Mouse (Mus musculus): Measurements from ENCODE around the gene Hyal6. TPM values are rescaled to one million over a fixed set of nuclear protein-coding genes. Genes with fewer than 3 reads are reported as not detected.

Hyal6 gene
- not detected in 2 replicates for polyA plus RNA-seq (2014; fragmentation: Nextera tagmentation; extraction: Ambion mirVana)

DNA sequence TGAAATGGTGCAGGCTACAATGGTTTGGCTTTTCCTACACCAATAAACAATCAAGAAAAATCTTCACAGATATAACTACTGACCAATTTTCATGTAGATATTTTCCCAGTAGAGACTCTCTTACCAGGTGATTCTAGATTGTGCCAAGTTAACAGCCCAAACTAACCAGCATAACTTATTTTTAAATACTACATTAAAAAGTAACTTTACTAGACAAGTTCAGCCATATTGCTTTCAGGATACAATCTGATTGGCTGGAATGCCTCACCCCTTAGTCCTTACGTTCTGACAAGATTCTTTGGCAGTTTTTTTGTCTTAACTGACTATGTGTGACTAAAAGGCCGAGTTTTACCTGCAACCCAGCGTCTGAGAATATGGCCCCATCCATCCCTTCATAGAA is at the start of gene Hyal6:
Hyal6 (plus strand) TSS at position 301 of the 400 bp plus-strand sequence.
- H3K4me2 ChIP-seq (ENCODE audit: low read depth): no peak within 1 kb of the TSS
- H3K4me1 ChIP-seq (ENCODE audit: control insufficient read depth, insufficient read depth, low read length): no peaks in the 10 kb centered on the region
- H3K9me3 ChIP-seq (ENCODE audit: control insufficient read depth, low read length): no peaks in the 10 kb centered on the region
- H3K9ac ChIP-seq (ENCODE audit: low read length): no peak within 1 kb of the TSS
- no peaks in the 10 kb centered on the region for H3K36me3 ChIP-seq (ENCODE audit: control insufficient read depth, insufficient read depth, low read length)
- H3K27me3 ChIP-seq (ENCODE audit: control insufficient read depth, insufficient read depth, low read length): no peaks in the 10 kb centered on the region
- ATAC-seq (ENCODE audit: insufficient read depth, low FRiP score, low TSS enrichment): no peak
- DNase-seq (ENCODE audit: low spot score): no peak
- 82% methylated on average over 3 of the region's 3 CpGs for WGBS
- H3K27ac ChIP-seq (ENCODE audit: low read depth, low read length): no peak within 1 kb of the TSS
- no peak within 1 kb of the TSS for H3K4me3 ChIP-seq (ENCODE audit: low read depth, low read length)

DNA sequence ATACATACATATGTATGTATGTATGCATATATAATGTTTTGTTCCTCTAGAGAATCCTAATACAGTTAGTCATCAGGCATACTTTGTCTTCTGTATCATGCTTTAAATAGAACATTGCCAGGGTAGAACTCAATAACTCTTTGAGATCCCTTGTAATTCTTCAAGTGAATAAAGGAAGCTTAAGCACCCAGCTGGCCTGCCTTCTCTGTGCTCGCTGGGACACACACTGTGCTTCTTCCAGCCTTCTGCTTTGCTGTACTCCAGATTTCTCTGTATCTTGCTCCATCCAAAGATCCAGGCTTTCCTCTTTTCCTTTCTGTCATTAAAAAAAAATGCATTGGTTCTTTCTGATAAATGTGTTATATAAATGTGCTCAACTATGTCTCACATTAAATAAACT is 45.2 kb upstream of the Hyal6 start:
- Histone ChIP-seq H3K4me3 (ENCODE audit: low read depth, low read length) (no peak overlapping the region), H3K36me3 (ENCODE audit: control insufficient read depth, insufficient read depth, low read length) (no peaks in the 10 kb centered on the region), H3K9ac (ENCODE audit: low read length) (no peak overlapping the region), H3K4me1 (ENCODE audit: control insufficient read depth, insufficient read depth, low read length) (no peaks in the 10 kb centered on the region), H3K4me2 (ENCODE audit: low read depth) (no peak overlapping the region), H3K27me3 (ENCODE audit: control insufficient read depth, insufficient read depth, low read length) (no peaks in the 10 kb centered on the region), H3K9me3 (ENCODE audit: control insufficient read depth, low read length) (no peaks in the 10 kb centered on the region), H3K27ac (ENCODE audit: low read depth, low read length) (no peak overlapping the region)
- ATAC-seq (ENCODE audit: insufficient read depth, low FRiP score, low TSS enrichment): no peak
- no peak for DNase-seq (ENCODE audit: low spot score)
- WGBS: 55% methylated on average over 1 of the region's 1 CpGs

DNA sequence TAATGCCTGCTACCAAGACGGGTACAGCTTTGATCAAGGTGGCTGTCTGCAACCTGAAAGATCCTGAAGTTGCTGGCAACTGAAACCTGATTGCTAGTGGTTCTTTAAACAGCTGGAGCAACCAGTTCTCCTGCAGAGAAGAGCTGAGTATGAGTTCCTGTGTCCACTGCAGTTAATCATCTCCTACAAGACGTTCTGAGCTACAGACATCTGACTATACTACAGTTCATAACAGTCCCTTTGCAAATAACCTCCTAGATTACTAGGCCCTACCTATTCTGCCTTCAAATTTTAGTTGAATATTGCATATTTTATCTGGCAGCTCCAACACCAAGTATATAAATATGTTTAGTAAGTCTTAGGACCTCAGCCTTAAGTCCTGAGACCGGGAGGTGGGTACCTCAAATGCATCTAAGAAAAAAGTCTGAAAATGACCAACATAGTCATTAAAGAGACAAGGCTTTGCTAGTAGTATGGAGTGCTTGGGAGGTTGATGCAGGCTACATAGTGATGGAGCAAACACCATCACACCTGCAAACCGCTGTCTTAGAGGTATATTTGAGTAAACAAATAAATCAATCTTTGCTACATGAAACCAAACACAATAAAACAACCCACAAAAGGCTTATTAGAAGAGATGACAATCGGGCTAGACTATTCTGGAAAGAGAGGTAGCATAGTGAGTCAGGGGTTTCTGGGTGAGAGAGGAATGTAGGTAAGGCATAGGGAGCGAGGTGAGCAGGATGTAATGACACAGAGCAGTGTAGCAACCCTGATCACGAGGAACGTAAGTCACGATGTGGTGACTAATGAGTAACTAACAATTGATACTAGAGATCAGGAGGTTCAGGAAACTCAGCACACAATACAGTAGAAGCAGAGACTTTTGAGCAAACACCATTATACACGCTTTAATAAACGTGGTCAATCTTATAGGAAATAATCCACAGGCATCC is 38.3 kb upstream of the Hyal6 start:
- H3K36me3 ChIP-seq (ENCODE audit: control insufficient read depth, insufficient read depth, low read length): no peaks in the 10 kb centered on the region

DNA sequence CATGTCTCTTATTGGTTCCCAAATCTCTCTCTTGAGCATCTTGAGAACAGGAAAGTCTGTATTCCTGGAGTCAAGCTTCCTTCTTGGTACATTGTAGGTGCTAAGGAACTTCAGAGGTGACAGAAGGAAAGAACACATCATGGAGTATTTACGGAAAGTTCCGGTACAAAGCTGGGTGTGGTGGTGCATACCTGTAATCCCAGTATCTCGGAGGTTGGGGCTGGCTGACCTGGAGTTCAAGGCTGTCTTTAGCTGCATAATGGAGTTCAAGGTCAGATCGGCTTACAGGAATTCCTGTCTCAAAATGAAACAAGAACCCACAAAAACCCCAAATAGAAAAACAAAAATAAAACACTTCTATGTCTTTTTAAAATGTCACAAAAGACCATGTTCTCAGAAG is 36.9 kb upstream of the Hyal6 start:
- H3K9ac ChIP-seq (ENCODE audit: low read length): no peak overlapping the region
- DNase-seq (ENCODE audit: low spot score): no peak
- no peaks in the 10 kb centered on the region for H3K4me1 ChIP-seq (ENCODE audit: control insufficient read depth, insufficient read depth, low read length)
- no peaks in the 10 kb centered on the region for H3K9me3 ChIP-seq (ENCODE audit: control insufficient read depth, low read length)
- no peaks in the 10 kb centered on the region for H3K36me3 ChIP-seq (ENCODE audit: control insufficient read depth, insufficient read depth, low read length)
- H3K4me2 ChIP-seq (ENCODE audit: low read depth): no peak overlapping the region
- 94% methylated on average over 4 of the region's 4 CpGs for WGBS
- no peaks in the 10 kb centered on the region for H3K27me3 ChIP-seq (ENCODE audit: control insufficient read depth, insufficient read depth, low read length)
- ATAC-seq (ENCODE audit: insufficient read depth, low FRiP score, low TSS enrichment): no peak
- H3K4me3 ChIP-seq (ENCODE audit: low read depth, low read length): no peak overlapping the region
- H3K27ac ChIP-seq (ENCODE audit: low read depth, low read length): no peak overlapping the region

More for the DNA sequence above, 38.3 kb upstream of the Hyal6 start:
- no peak overlapping the region for H3K4me2 ChIP-seq (ENCODE audit: low read depth)
- H3K4me1 ChIP-seq (ENCODE audit: control insufficient read depth, insufficient read depth, low read length): no peaks in the 10 kb centered on the region
- no peak overlapping the region for H3K27ac ChIP-seq (ENCODE audit: low read depth, low read length)
- ATAC-seq (ENCODE audit: insufficient read depth, low FRiP score, low TSS enrichment): no peak
- no peak overlapping the region for H3K4me3 ChIP-seq (ENCODE audit: low read depth, low read length)
- no peak overlapping the region for H3K9ac ChIP-seq (ENCODE audit: low read length)
- no peaks in the 10 kb centered on the region for H3K27me3 ChIP-seq (ENCODE audit: control insufficient read depth, insufficient read depth, low read length)
- H3K9me3 ChIP-seq (ENCODE audit: control insufficient read depth, low read length): no peaks in the 10 kb centered on the region
- DNase-seq (ENCODE audit: low spot score): no peak
- WGBS: 87% methylated on average over 11 of the region's 11 CpGs

DNA sequence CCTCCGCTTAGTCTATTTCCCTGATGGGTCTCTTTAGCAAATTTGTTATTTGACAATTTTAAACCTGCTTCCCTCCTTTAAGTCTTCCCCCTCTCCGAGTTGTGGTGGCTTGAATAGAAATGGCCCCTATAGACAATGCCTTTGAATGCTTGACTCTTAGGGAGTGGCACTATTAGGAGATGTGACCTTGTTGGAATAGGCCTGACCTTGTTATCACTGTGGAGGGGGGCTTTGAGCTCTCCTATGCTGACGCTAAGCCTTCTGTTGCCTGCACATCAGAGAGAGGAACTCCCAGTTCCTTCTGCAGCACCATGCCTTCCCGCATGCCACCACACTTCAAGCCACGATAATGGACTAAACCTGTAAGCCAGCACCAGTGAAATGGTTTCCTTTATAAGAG is 35.8 kb upstream of the Hyal6 start:
- Histone ChIP-seq H3K4me3 (ENCODE audit: low read depth, low read length) (no peak overlapping the region), H3K4me2 (ENCODE audit: low read depth) (no peak overlapping the region), H3K4me1 (ENCODE audit: control insufficient read depth, insufficient read depth, low read length) (no peaks in the 10 kb centered on the region), H3K9me3 (ENCODE audit: control insufficient read depth, low read length) (no peaks in the 10 kb centered on the region), H3K9ac (ENCODE audit: low read length) (no peak overlapping the region), H3K36me3 (ENCODE audit: control insufficient read depth, insufficient read depth, low read length) (no peaks in the 10 kb centered on the region), H3K27ac (ENCODE audit: low read depth, low read length) (no peak overlapping the region), H3K27me3 (ENCODE audit: control insufficient read depth, insufficient read depth, low read length) (no peaks in the 10 kb centered on the region)
- no peak for DNase-seq (ENCODE audit: low spot score)
- 93% methylated on average over 5 of the region's 5 CpGs for WGBS
- ATAC-seq (ENCODE audit: insufficient read depth, low FRiP score, low TSS enrichment): no peak

DNA sequence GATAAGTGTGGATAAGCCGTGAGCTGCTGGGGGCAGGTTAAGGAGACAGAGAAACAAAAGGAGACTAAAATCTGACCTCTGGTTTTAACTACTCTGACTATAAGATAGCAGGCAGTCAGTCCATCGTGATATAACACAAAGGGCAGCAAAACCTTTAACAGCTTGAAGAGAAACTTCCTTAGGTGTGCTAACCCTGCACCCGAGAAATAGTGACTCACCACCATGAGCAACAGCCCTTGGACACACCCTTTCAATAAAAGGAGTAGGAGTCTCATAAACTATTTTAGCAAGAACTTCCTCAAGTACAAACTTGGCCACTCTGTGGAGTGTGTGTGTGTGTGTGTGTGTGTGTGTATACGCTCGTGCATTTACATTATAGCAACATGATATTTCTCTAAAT is 26.0 kb upstream of the Hyal6 start:
- Histone ChIP-seq H3K27ac (ENCODE audit: low read depth, low read length) (no peak overlapping the region), H3K27me3 (ENCODE audit: control insufficient read depth, insufficient read depth, low read length) (no peaks in the 10 kb centered on the region), H3K9me3 (ENCODE audit: control insufficient read depth, low read length) (no peaks in the 10 kb centered on the region), H3K9ac (ENCODE audit: low read length) (no peak overlapping the region), H3K4me1 (ENCODE audit: control insufficient read depth, insufficient read depth, low read length) (no peaks in the 10 kb centered on the region), H3K4me3 (ENCODE audit: low read depth, low read length) (no peak overlapping the region), H3K36me3 (ENCODE audit: control insufficient read depth, insufficient read depth, low read length) (no peaks in the 10 kb centered on the region), H3K4me2 (ENCODE audit: low read depth) (no peak overlapping the region)
- WGBS: 87% methylated on average over 5 of the region's 5 CpGs
- no peak for ATAC-seq (ENCODE audit: insufficient read depth, low FRiP score, low TSS enrichment)
- DNase-seq (ENCODE audit: low spot score): no peak

DNA sequence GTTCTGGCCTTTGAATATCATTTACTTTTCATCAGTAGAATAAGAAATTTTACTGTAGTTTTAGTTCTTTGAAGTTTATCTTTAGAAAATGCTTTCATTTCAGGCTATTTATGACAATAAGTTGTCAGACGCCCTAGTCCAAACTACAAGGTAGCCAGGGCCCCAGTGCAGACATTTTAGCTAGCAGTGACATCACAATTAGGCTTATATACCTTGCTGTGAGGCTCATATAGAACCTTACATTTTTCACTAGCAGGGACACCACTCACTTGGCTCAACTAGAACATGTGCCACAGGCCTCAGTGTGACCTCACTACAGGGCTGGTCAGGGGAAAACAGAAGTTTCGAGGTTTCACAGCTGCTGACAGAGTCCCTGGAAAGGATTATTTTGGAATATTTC is 25.5 kb upstream of the Hyal6 start:
- Histone ChIP-seq H3K4me2 (ENCODE audit: low read depth) (no peak overlapping the region), H3K36me3 (ENCODE audit: control insufficient read depth, insufficient read depth, low read length) (no peaks in the 10 kb centered on the region), H3K27me3 (ENCODE audit: control insufficient read depth, insufficient read depth, low read length) (no peaks in the 10 kb centered on the region), H3K9me3 (ENCODE audit: control insufficient read depth, low read length) (no peaks in the 10 kb centered on the region), H3K9ac (ENCODE audit: low read length) (no peak overlapping the region), H3K4me1 (ENCODE audit: control insufficient read depth, insufficient read depth, low read length) (no peaks in the 10 kb centered on the region), H3K27ac (ENCODE audit: low read depth, low read length) (no peak overlapping the region), H3K4me3 (ENCODE audit: low read depth, low read length) (no peak overlapping the region)
- DNase-seq (ENCODE audit: low spot score): no peak
- 86% methylated on average over 2 of the region's 2 CpGs for WGBS
- ATAC-seq (ENCODE audit: insufficient read depth, low FRiP score, low TSS enrichment): no peak

DNA sequence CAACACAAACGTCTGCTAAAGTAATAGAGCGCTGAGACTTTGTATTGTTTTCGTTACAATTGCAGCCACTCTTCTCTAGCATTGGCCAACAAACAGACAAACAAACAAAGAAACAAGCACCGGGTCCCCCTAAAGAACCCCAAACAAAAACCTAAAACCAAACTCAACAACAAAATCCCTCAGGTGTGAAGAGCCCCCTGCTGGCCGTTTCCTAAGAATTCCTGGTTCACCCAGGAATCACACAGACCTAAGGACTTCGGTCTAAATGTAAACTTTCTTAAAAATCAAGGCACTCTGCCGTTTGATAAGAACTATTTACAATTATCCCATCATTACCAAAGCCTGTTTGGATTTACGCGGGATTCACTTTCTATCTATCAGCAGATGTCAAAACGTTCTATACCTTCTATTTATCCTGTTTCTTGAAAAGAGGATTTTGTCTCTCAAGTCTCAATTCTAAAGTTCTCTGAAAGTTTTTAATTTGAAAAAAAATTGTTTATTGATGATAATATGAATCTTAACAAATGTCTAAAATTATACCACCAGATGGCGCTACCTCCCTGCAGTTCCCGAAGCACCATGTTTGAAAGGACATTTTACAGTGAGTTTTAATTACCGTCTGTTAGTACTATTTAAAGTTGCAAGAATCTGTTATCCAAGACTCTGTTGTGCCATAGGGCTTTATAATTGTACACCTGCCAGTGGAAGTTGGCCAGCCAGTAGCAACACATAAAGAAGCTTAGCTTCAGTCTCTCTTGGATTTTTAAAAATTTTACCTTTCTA is 11.5 kb upstream of the Hyal6 start:
- Histone ChIP-seq H3K27ac (ENCODE audit: low read depth, low read length) (no peak overlapping the region), H3K4me3 (ENCODE audit: low read depth, low read length) (no peak overlapping the region), H3K36me3 (ENCODE audit: control insufficient read depth, insufficient read depth, low read length) (no peaks in the 10 kb centered on the region), H3K9me3 (ENCODE audit: control insufficient read depth, low read length) (no peaks in the 10 kb centered on the region), H3K9ac (ENCODE audit: low read length) (no peak overlapping the region), H3K4me2 (ENCODE audit: low read depth) (no peak overlapping the region), H3K27me3 (ENCODE audit: control insufficient read depth, insufficient read depth, low read length) (no peaks in the 10 kb centered on the region), H3K4me1 (ENCODE audit: control insufficient read depth, insufficient read depth, low read length) (no peaks in the 10 kb centered on the region)
- 36% methylated on average over 13 of the region's 13 CpGs for WGBS
- DNase-seq (ENCODE audit: low spot score): peak; percentile 22
- ATAC-seq (ENCODE audit: insufficient read depth, low FRiP score, low TSS enrichment): no peak; the same call in 1 of the 2 replicates
